Mouse (Mus musculus): ENCODE results near the gene Utp20. TPM values are rescaled to one million over a fixed set of nuclear protein-coding genes. Genes with fewer than 3 reads are reported as not detected.
A peak's percentile ranks its signal among the peaks of the same experiment; 100 is the strongest.
"Not testable (repeated sequence)": the region's sequence is repeated elsewhere in the genome, so short reads cannot be mapped to it uniquely, and the experiment has no call there.

The Utp20 gene
- polyA plus RNA-seq, 1 experiment from 2014 or later: 26.3 TPM

DNA sequence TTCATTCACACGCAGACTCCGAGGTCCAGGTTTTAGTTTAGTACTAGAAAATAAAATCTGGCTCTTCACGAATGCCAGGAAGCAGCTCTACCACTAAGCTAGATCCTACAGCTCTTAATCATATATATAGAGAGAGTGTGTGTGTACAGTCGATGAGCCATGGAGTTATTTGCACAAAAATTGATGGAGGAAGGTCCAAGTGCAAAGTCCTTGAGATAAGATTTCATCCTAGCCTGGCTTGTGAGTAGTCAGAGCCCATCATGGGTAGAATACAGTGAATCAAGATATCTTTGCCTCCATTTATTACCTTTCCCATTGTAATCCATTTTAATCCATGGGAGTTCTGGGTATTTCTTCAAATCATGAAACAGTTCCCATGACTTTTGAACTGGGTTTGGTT, 992 bp upstream of the Utp20 start:
- in situ Hi-C loops (cut with MboI; ENCODE audit: low pct_unique_long_range_greater_than_20kb): no loop called here
- DNase-seq (ENCODE audit: low read depth, low spot score) (no peak), ATAC-seq (no peak)
- ChIA-PET CTCF (no interaction called here), POLR2A (no interaction called here)
- peaks cover 5% of the 10 kb centered on the region for H3K27me3 ChIP-seq
- no peak for TF ChIP-seq CTCF (IDR thresholded peaks at IDR 0.05)

DNA sequence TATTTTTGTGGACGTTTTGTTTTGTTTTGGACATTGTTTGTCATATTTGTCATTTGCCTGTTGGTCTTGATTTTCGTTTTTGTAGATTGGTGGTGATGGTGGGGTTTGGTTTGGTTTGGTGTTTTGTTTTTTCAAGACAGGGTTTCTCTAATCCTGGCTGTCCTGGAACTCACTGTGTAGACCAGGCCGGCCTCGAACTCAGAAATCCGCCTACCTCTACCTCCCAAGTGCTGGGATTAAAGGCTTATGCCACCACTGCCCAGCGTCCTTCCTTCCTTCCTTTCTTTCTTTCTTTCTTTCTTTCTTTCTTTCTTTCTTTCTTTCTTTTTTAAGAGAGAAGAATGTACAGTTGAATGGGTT, 323 bp upstream of the Utp20 start:
- DNase-seq (ENCODE audit: low read depth, low spot score); H3K27me3 ChIP-seq; in situ Hi-C loops (cut with MboI; ENCODE audit: low pct_unique_long_range_greater_than_20kb); CTCF ChIA-PET; POLR2A ChIA-PET: not testable (repeated sequence)
- ATAC-seq: peak; percentile 23

DNA sequence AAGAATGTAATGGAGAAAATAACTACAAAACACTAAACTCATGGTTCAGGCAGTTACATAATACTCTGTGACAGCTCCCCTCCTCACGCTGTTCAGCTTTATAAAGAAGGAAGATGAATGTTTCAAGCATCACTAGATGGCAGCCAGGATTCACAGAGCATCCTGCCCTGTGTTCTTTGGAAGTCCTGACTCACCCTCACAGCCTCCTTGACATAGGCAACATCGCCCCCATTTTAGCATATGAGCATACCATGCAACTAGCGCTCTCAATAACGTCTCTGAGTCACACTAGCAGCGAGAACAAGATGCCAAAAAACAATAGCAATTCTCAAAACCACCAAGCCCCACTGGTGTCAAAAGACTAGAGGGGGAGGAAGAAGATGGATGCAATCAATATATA, 9.3 kb downstream of the Utp20 start:
- no peak for ATAC-seq
- CTCF ChIA-PET: no interaction called here
- TF ChIP-seq CTCF (IDR thresholded peaks at IDR 0.05): no peak
- POLR2A ChIA-PET: no interaction called here
- no peak for DNase-seq (ENCODE audit: low read depth, low spot score)
- in situ Hi-C loops (cut with MboI; ENCODE audit: low pct_unique_long_range_greater_than_20kb): no loop called here
- no peaks in the 10 kb centered on the region for H3K27me3 ChIP-seq

DNA sequence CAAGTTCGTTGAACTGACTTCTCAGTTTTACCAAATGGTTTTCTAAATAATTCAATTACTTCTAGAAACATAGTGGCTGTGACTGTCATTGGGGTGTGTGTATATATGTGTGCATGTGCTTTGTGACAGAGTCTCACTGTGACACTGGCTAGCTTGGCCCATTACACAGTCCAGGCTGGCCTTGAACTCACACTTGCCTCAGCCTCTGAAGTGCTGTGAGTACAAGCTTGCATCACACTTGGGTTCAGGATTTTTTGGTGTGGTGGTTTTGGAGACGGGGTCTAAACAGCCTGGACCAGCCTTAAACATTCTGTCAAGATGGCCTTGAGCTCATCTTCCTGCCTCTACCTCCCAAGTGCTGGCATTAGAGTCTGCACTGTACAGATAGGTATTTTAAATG, 11.3 kb downstream of the Utp20 start:
- in situ Hi-C loops (cut with MboI; ENCODE audit: low pct_unique_long_range_greater_than_20kb): no loop called here
- no peak for TF ChIP-seq CTCF (IDR thresholded peaks at IDR 0.05)
- no peak for ATAC-seq
- no peaks in the 10 kb centered on the region for H3K27me3 ChIP-seq
- DNase-seq (ENCODE audit: low read depth, low spot score): no peak
- POLR2A ChIA-PET: no interaction called here
- CTCF ChIA-PET: interaction anchor here (1.0 kb wide), 1 partner anchor 18 kb away, joined by 3 read pairs; no protein-coding TSS in a partner anchor

DNA sequence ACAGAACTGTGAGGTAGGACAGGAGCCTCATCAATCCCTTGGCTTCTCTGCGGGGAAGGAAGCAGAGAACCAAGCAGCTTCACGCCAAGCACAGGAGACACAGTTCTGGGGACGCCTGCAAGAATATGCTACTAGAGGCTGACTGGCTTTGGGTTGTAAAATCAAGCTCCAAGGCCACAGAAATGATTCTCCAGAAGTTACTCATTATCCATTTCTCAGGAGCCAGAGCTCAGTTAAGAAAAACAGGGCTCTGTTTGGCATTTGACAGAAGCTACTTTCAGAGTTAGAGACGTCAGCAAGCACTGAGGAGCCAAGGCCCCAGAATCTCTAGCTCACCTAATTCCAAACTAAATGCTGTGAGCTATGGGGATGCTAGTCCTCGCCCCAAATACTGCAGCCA, 14.9 kb downstream of the Utp20 start:
- ATAC-seq (no peak), DNase-seq (ENCODE audit: low read depth, low spot score) (no peak)
- CTCF ChIA-PET: interaction anchor here (1.3 to 1.7 kb wide), 2 partner anchors 11 to 34 kb away, joined by 3 to 6 read pairs; no protein-coding TSS in a partner anchor
- in situ Hi-C loops (cut with MboI; ENCODE audit: low pct_unique_long_range_greater_than_20kb): no loop called here
- POLR2A ChIA-PET: interaction anchor here (0.8 kb wide), 1 partner anchor 51 kb away, joined by 3 read pairs; no protein-coding TSS in a partner anchor
- no peak for TF ChIP-seq CTCF (IDR thresholded peaks at IDR 0.05)
- H3K27me3 ChIP-seq: no peaks in the 10 kb centered on the region

DNA sequence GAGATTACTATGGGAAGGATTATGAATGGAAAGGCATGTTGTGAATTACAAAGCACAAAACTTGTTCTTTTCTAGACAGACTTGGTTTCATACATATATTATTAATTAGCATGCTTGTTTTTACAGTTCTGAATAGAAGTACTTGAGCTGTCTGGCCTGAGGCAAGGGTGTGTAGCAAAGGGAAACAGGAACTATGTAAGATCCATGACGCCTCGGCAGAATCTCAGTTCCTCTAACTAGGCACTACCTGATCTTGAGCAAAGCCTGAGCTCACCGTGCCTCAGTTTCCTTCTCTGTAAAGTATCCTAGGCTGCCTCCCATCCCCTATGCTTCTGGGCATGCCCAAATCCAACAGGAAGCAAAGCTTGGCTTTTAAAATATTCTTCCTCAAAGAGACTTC, 24.4 kb downstream of the Utp20 start:
- H3K27me3 ChIP-seq: no peaks in the 10 kb centered on the region
- in situ Hi-C loops (cut with MboI; ENCODE audit: low pct_unique_long_range_greater_than_20kb): no loop called here
- DNase-seq (ENCODE audit: low read depth, low spot score): no peak
- CTCF ChIA-PET: interaction anchor here (1.0 kb wide), 1 partner anchor 18 kb away, joined by 4 read pairs; no protein-coding TSS in a partner anchor
- ATAC-seq: no peak
- TF ChIP-seq CTCF (IDR thresholded peaks at IDR 0.05): no peak
- POLR2A ChIA-PET: interaction anchor here (1.0 kb wide), 1 partner anchor 16 kb away, joined by 4 read pairs; no protein-coding TSS in a partner anchor

DNA sequence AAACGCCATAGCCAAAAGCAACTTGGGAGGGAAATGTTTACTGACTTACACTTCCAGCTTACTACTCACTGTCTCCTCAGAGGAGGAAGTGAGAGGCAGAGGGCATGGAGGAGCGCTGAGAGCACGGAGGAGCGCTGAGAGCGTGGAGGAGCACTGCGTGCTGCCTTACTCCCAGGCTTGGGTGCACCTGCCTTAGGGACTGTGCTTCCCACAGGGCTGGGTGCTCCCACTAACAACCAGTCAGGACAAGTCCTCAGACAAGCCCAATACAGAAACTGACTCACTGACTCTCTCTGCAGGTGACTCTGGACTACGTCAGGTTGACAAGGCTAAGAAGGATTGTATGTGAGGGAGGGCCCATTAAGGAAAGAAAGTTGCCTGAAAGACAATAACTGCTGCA, 27.2 kb downstream of the Utp20 start:
- in situ Hi-C loops (cut with MboI; ENCODE audit: low pct_unique_long_range_greater_than_20kb): no loop called here
- DNase-seq (ENCODE audit: low read depth, low spot score): no peak

DNA sequence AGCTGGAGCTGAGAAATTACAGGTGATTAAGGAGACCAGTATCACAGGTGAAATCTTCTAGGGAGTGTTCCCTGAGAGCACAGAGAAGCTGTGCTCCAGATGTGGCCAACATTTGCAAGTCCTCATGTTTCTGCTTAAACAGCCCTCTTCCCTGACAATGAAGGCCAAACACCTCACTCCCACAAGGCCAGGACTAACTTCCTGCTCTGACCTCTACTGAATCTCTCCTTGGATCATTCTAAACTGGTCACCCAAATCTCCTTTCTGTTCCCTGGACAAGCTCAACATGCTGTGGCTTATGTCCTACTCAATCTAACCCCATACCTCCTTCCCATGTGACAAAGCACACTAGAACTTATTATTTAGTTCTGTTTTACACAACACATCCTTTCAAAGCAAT, 29.2 kb downstream of the Utp20 start:
- ChIA-PET CTCF (interaction anchor here (0.9 kb wide), 1 partner anchor 18 kb away, joined by 3 read pairs; no protein-coding TSS in a partner anchor), POLR2A (interaction anchor here (1.3 kb wide), 1 partner anchor 11 kb away, joined by 4 read pairs; no protein-coding TSS in a partner anchor)
- in situ Hi-C loops (cut with MboI; ENCODE audit: low pct_unique_long_range_greater_than_20kb): no loop called here
- TF ChIP-seq CTCF (IDR thresholded peaks at IDR 0.05): no peak
- H3K27me3 ChIP-seq: no peaks in the 10 kb centered on the region
- DNase-seq (ENCODE audit: low read depth, low spot score): no peak
- no peak for ATAC-seq

More for the DNA sequence above, 27.2 kb downstream of the Utp20 start:
- H3K27me3 ChIP-seq: no peaks in the 10 kb centered on the region
- ATAC-seq: no peak
- CTCF ChIA-PET: no interaction called here
- no peak for TF ChIP-seq CTCF (IDR thresholded peaks at IDR 0.05)
- POLR2A ChIA-PET: no interaction called here

DNA sequence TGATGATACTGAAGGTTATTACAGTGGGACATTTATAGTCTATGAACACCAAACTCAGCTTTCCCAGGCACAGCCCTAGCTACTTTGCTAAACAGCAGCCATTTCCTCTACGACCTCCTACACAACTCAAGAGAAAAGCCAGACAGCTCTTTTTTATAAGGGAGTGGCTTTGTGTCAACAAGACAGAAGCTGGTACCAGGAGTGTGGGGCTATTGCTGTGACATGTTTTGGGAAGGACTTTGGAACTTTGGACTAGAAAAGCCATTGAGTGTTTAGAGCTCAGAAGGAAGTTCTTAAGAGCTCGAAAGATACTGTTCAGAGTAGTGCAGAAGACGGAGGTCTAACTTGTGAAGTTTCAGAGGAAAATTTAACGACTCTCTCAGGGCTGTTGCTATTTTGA, 29.7 kb downstream of the Utp20 start:
- POLR2A ChIA-PET: interaction anchor here (0.6 to 1.3 kb wide), 2 partner anchors 9 to 10 kb away, joined by 3 to 4 read pairs; no protein-coding TSS in a partner anchor
- CTCF ChIA-PET: interaction anchor here (0.9 kb wide), 1 partner anchor 18 kb away, joined by 3 read pairs; no protein-coding TSS in a partner anchor
- in situ Hi-C loops (cut with MboI; ENCODE audit: low pct_unique_long_range_greater_than_20kb): no loop called here
- ATAC-seq: no peak
- no peaks in the 10 kb centered on the region for H3K27me3 ChIP-seq
- DNase-seq (ENCODE audit: low read depth, low spot score): no peak
- TF ChIP-seq CTCF (IDR thresholded peaks at IDR 0.05): no peak

DNA sequence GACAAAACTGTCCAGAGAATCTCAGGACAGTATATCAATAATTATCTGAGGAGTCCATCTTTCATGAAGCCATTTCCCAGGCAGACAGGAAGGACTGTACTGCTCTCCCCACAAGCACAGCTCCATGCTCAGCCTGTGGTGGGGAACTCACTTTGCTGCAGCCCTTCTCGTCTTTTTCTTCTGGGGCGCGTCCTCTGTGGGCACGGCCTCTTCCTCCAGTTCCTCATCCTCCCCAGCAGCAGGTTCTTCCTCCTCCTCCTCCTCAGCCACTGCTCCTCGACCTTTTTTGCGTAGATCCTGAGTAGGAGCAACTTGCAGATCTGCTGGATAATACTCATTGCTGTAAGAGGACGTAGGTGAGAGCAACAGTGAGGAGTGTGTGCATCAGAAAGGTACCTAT, 31.4 kb downstream of the Utp20 start:
- in situ Hi-C loops (cut with MboI; ENCODE audit: low pct_unique_long_range_greater_than_20kb): no loop called here
- CTCF ChIA-PET: no interaction called here
- H3K27me3 ChIP-seq: no peaks in the 10 kb centered on the region
- POLR2A ChIA-PET: no interaction called here
- DNase-seq (ENCODE audit: low read depth, low spot score): no peak
- TF ChIP-seq CTCF (IDR thresholded peaks at IDR 0.05): no peak
- ATAC-seq: no peak

DNA sequence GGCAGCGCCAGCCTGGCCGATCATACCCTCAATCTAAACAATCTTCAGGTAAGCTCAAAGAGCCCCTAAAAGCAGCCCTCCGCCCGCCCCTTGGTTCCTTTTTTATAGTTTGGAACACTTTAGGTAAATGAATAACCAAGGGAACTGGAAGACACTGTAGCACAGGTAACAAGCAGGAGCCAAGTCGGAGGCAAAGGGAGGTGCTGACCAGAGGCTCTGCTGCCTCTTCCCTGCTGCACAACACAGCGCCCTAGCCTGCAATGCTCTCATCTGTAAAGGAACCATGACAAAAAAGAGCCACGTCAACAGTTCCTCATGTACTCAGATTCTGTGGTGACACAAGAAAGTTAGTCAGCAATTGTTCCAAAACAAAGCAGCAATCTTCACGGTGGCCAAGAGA, 32.0 kb downstream of the Utp20 start:
- ChIA-PET POLR2A (no interaction called here), CTCF (no interaction called here)
- no peak for TF ChIP-seq CTCF (IDR thresholded peaks at IDR 0.05)
- no peaks in the 10 kb centered on the region for H3K27me3 ChIP-seq
- ATAC-seq (no peak), DNase-seq (ENCODE audit: low read depth, low spot score) (no peak)
- in situ Hi-C loops (cut with MboI; ENCODE audit: low pct_unique_long_range_greater_than_20kb): no loop called here

DNA sequence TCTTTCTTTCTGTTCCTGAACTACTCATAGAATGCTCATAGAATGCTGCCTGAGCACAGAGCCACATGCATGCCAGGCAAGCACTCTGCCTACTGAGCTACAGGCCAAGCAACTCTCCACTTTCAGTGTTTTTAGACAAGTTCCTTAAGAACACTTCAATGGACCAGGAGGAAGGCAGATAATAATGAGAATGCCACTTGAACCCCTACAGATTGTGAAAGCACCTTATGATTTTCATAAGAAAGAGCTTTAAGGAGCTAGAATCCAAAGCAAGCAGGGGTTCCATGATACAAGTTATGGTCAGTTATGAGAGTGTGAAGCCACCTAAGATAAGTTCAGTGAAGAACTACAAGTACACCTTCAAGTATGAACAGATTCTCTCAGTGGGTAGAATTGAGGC, 32.9 kb downstream of the Utp20 start:
- in situ Hi-C loops (cut with MboI; ENCODE audit: low pct_unique_long_range_greater_than_20kb): no loop called here
- TF ChIP-seq CTCF (IDR thresholded peaks at IDR 0.05): no peak
- POLR2A ChIA-PET: no interaction called here
- no peaks in the 10 kb centered on the region for H3K27me3 ChIP-seq
- DNase-seq (ENCODE audit: low read depth, low spot score) (no peak), ATAC-seq (no peak)
- CTCF ChIA-PET: no interaction called here

Measured in Patski (cell line).